Mouse (Mus musculus) spleen, adult 12 weeks (tissue): ENCODE results near the gene Tmem186.

Source experiments
- DNase-seq: peaks from one replicate; pipeline ENCODE4 v3.0.0; 2022; ENCODE audit warnings: low spot score

Gene Tmem186

GRCm38 (mm10) chr16:8667261-8667660 lies 29.7 kb upstream of the Tmem186 start:
- DNase-seq: no peak

- no peak for DNase-seq
Observed at GRCm38 (mm10) chr16:8666452-8666851, 28.9 kb upstream of the Tmem186 start.

- no peak for DNase-seq
Observed at GRCm38 (mm10) chr16:8665367-8665766, 27.9 kb upstream of the Tmem186 start.

GRCm38 (mm10) chr16:8663606-8664539 lies 26.4 kb upstream of the Tmem186 start:
- no peak for DNase-seq

GRCm38 (mm10) chr16:8663022-8663421 lies 25.5 kb upstream of the Tmem186 start:
- DNase-seq: no peak

- DNase-seq: no peak
Observed at GRCm38 (mm10) chr16:8658764-8659163, 21.3 kb upstream of the Tmem186 start.

GRCm38 (mm10) chr16:8658349-8658748 lies 20.8 kb upstream of the Tmem186 start:
- no peak for DNase-seq

GRCm38 (mm10) chr16:8656256-8656655 lies 18.7 kb upstream of the Tmem186 start:
- DNase-seq: no peak

- no peak for DNase-seq
Observed at GRCm38 (mm10) chr16:8655599-8655998, 18.1 kb upstream of the Tmem186 start.

GRCm38 (mm10) chr16:8655108-8655507 lies 17.6 kb upstream of the Tmem186 start:
- no peak for DNase-seq

- DNase-seq: no peak
Observed at GRCm38 (mm10) chr16:8650007-8650406, 12.5 kb upstream of the Tmem186 start.

GRCm38 (mm10) chr16:8645546-8645945 lies 8.0 kb upstream of the Tmem186 start:
- DNase-seq: no peak

GRCm38 (mm10) chr16:8643855-8644254 lies 6.3 kb upstream of the Tmem186 start:
- peak; percentile 39 for DNase-seq

- no peak for DNase-seq
Observed at GRCm38 (mm10) chr16:8639466-8640191, 2.1 kb upstream of the Tmem186 start.

- DNase-seq: no peak
Observed at GRCm38 (mm10) chr16:8638131-8638530, 619 bp upstream of the Tmem186 start.

- no peak for DNase-seq
Observed at GRCm38 (mm10) chr16:8636867-8637216, 670 bp downstream of the Tmem186 start.

- no peak for DNase-seq
Observed at GRCm38 (mm10) chr16:8631428-8631827, 6.1 kb downstream of the Tmem186 start.

- DNase-seq: no peak
Observed at GRCm38 (mm10) chr16:8630419-8630818, 7.1 kb downstream of the Tmem186 start.

GRCm38 (mm10) chr16:8620315-8621115 lies 17.0 kb downstream of the Tmem186 start:
- DNase-seq: no peak

- no peak for DNase-seq
Observed at GRCm38 (mm10) chr16:8619659-8620314, 17.7 kb downstream of the Tmem186 start.

- DNase-seq: peak; percentile 15
Observed at GRCm38 (mm10) chr16:8613447-8613846, 24.1 kb downstream of the Tmem186 start.

GRCm38 (mm10) chr16:8613039-8613438 lies 24.5 kb downstream of the Tmem186 start:
- DNase-seq: peak; percentile 40
